Mouse (Mus musculus): ENCODE data around the gene 1700025G04Rik. TPM values are rescaled to one million over a fixed set of nuclear protein-coding genes. Genes with fewer than 3 reads are reported as not detected.

Gene 1700025G04Rik
- polyA plus RNA-seq, 1 experiment from 2014 or later, result 28.6 TPM

- Histone ChIP-seq H3K27me3 (ENCODE audit: control insufficient read depth, insufficient read depth, low read length) (no peaks in the 10 kb centered on the region), H3K4me2 (replicated peaks; ENCODE audit: low read depth, low read length) (no peak overlapping the region), H3K9me3 (ENCODE audit: control insufficient read depth, low read depth, low read length) (no peaks in the 10 kb centered on the region), H3K27ac (ENCODE audit: low read length) (no peak overlapping the region), H3K4me3 (ENCODE audit: low read depth, low read length) (no peak overlapping the region), H3K36me3 (ENCODE audit: control insufficient read depth, insufficient read depth, low read length) (no peaks in the 10 kb centered on the region), H3K4me1 (ENCODE audit: control insufficient read depth, insufficient read depth, low read length) (no peaks in the 10 kb centered on the region), H3K9ac (replicated peaks; ENCODE audit: low read depth, low read length) (no peak overlapping the region)
- WGBS, result 85% methylated on average over 2 of the region's 2 CpGs
- no peak for ATAC-seq (ENCODE audit: insufficient number of reproducible peaks, insufficient read depth, low FRiP score, low read depth)
Measured at GRCm38 (mm10) chr1:151971581-151971980, 118.3 kb downstream of the 1700025G04Rik start.

GRCm38 (mm10) chr1:151968126-151968525 is 121.8 kb downstream of the 1700025G04Rik start:
- WGBS, result 92% methylated on average over 5 of the region's 5 CpGs
- H3K9ac ChIP-seq (replicated peaks; ENCODE audit: low read depth, low read length), result no peak overlapping the region
- no peaks in the 10 kb centered on the region for H3K27me3 ChIP-seq (ENCODE audit: control insufficient read depth, insufficient read depth, low read length)
- no peak overlapping the region for H3K4me2 ChIP-seq (replicated peaks; ENCODE audit: low read depth, low read length)
- H3K9me3 ChIP-seq (ENCODE audit: control insufficient read depth, low read depth, low read length), result no peaks in the 10 kb centered on the region
- ATAC-seq (ENCODE audit: insufficient number of reproducible peaks, insufficient read depth, low FRiP score, low read depth), result no peak
- H3K27ac ChIP-seq (ENCODE audit: low read length), result no peak overlapping the region
- no peak overlapping the region for H3K4me3 ChIP-seq (ENCODE audit: low read depth, low read length)
- H3K4me1 ChIP-seq (ENCODE audit: control insufficient read depth, insufficient read depth, low read length), result no peaks in the 10 kb centered on the region; the same call in 1 of the 2 replicates
- H3K36me3 ChIP-seq (ENCODE audit: control insufficient read depth, insufficient read depth, low read length), result no peaks in the 10 kb centered on the region

GRCm38 (mm10) chr1:151964811-151965210 is 125.1 kb downstream of the 1700025G04Rik start:
- H3K27ac ChIP-seq (ENCODE audit: low read length), result no peak overlapping the region
- ATAC-seq (ENCODE audit: insufficient number of reproducible peaks, insufficient read depth, low FRiP score, low read depth), result no peak
- H3K36me3 ChIP-seq (ENCODE audit: control insufficient read depth, insufficient read depth, low read length), result no peaks in the 10 kb centered on the region
- H3K9ac ChIP-seq (replicated peaks; ENCODE audit: low read depth, low read length), result no peak overlapping the region
- no peak overlapping the region for H3K4me2 ChIP-seq (replicated peaks; ENCODE audit: low read depth, low read length)
- H3K9me3 ChIP-seq (ENCODE audit: control insufficient read depth, low read depth, low read length), result peaks cover 4% of the 10 kb centered on the region; the same call in 1 of the 2 replicates
- no peak overlapping the region for H3K4me3 ChIP-seq (ENCODE audit: low read depth, low read length)
- no peaks in the 10 kb centered on the region for H3K27me3 ChIP-seq (ENCODE audit: control insufficient read depth, insufficient read depth, low read length)
- WGBS, result 85% methylated on average over 2 of the region's 2 CpGs
- no peaks in the 10 kb centered on the region; the same call in 1 of the 2 replicates for H3K4me1 ChIP-seq (ENCODE audit: control insufficient read depth, insufficient read depth, low read length)

GRCm38 (mm10) chr1:151963248-151963647 is 126.7 kb downstream of the 1700025G04Rik start:
- Histone ChIP-seq H3K27me3 (ENCODE audit: control insufficient read depth, insufficient read depth, low read length) (no peaks in the 10 kb centered on the region), H3K9ac (replicated peaks; ENCODE audit: low read depth, low read length) (no peak overlapping the region), H3K36me3 (ENCODE audit: control insufficient read depth, insufficient read depth, low read length) (no peaks in the 10 kb centered on the region), H3K9me3 (ENCODE audit: control insufficient read depth, low read depth, low read length) (peaks cover 4% of the 10 kb centered on the region; the same call in 1 of the 2 replicates), H3K4me3 (ENCODE audit: low read depth, low read length) (no peak overlapping the region), H3K4me2 (replicated peaks; ENCODE audit: low read depth, low read length) (no peak overlapping the region), H3K27ac (ENCODE audit: low read length) (0 out of 2 replicates have a peak overlapping the region, but pooled peaks have one; percentile 33), H3K4me1 (ENCODE audit: control insufficient read depth, insufficient read depth, low read length) (no peaks in the 10 kb centered on the region; the same call in 1 of the 2 replicates)
- 60% methylated on average over 7 of the region's 7 CpGs for WGBS
- ATAC-seq (ENCODE audit: insufficient number of reproducible peaks, insufficient read depth, low FRiP score, low read depth), result no peak

GRCm38 (mm10) chr1:151962078-151962477 is 127.8 kb downstream of the 1700025G04Rik start:
- 47% methylated on average over 6 of the region's 6 CpGs for WGBS
- H3K36me3 ChIP-seq (ENCODE audit: control insufficient read depth, insufficient read depth, low read length), result no peaks in the 10 kb centered on the region
- no peaks in the 10 kb centered on the region for H3K27me3 ChIP-seq (ENCODE audit: control insufficient read depth, insufficient read depth, low read length)
- no peak overlapping the region for H3K4me3 ChIP-seq (ENCODE audit: low read depth, low read length)
- ATAC-seq (ENCODE audit: insufficient number of reproducible peaks, insufficient read depth, low FRiP score, low read depth), result no peak
- no peak overlapping the region for H3K9ac ChIP-seq (replicated peaks; ENCODE audit: low read depth, low read length)
- no peaks in the 10 kb centered on the region; the same call in 1 of the 2 replicates for H3K4me1 ChIP-seq (ENCODE audit: control insufficient read depth, insufficient read depth, low read length)
- no peak overlapping the region for H3K4me2 ChIP-seq (replicated peaks; ENCODE audit: low read depth, low read length)
- no peak overlapping the region for H3K27ac ChIP-seq (ENCODE audit: low read length)
- H3K9me3 ChIP-seq (ENCODE audit: control insufficient read depth, low read depth, low read length), result peaks cover 4% of the 10 kb centered on the region; the same call in 1 of the 2 replicates

- H3K9me3 ChIP-seq (ENCODE audit: control insufficient read depth, low read depth, low read length), result peaks cover 4% of the 10 kb centered on the region; the same call in 1 of the 2 replicates
- no peaks in the 10 kb centered on the region for H3K36me3 ChIP-seq (ENCODE audit: control insufficient read depth, insufficient read depth, low read length)
- no peak overlapping the region for H3K4me3 ChIP-seq (ENCODE audit: low read depth, low read length)
- no peaks in the 10 kb centered on the region; the same call in 1 of the 2 replicates for H3K4me1 ChIP-seq (ENCODE audit: control insufficient read depth, insufficient read depth, low read length)
- no peaks in the 10 kb centered on the region for H3K27me3 ChIP-seq (ENCODE audit: control insufficient read depth, insufficient read depth, low read length)
- no peak overlapping the region for H3K9ac ChIP-seq (replicated peaks; ENCODE audit: low read depth, low read length)
- 73% methylated on average over 10 of the region's 10 CpGs for WGBS
- ATAC-seq (ENCODE audit: insufficient number of reproducible peaks, insufficient read depth, low FRiP score, low read depth), result no peak
- H3K4me2 ChIP-seq (replicated peaks; ENCODE audit: low read depth, low read length), result no peak overlapping the region
- no peak overlapping the region for H3K27ac ChIP-seq (ENCODE audit: low read length)
Measured at GRCm38 (mm10) chr1:151961204-151961603, 128.7 kb downstream of the 1700025G04Rik start.

- H3K9ac ChIP-seq (replicated peaks; ENCODE audit: low read depth, low read length), result no peak overlapping the region
- no peak for ATAC-seq (ENCODE audit: insufficient number of reproducible peaks, insufficient read depth, low FRiP score, low read depth)
- H3K4me2 ChIP-seq (replicated peaks; ENCODE audit: low read depth, low read length), result no peak overlapping the region
- H3K4me1 ChIP-seq (ENCODE audit: control insufficient read depth, insufficient read depth, low read length), result no peaks in the 10 kb centered on the region; the same call in 1 of the 2 replicates
- no peaks in the 10 kb centered on the region for H3K27me3 ChIP-seq (ENCODE audit: control insufficient read depth, insufficient read depth, low read length)
- H3K9me3 ChIP-seq (ENCODE audit: control insufficient read depth, low read depth, low read length), result peaks cover 4% of the 10 kb centered on the region; the same call in 1 of the 2 replicates
- no peak overlapping the region for H3K27ac ChIP-seq (ENCODE audit: low read length)
- WGBS, result 53% methylated on average over 3 of the region's 3 CpGs
- H3K36me3 ChIP-seq (ENCODE audit: control insufficient read depth, insufficient read depth, low read length), result no peaks in the 10 kb centered on the region
- no peak overlapping the region for H3K4me3 ChIP-seq (ENCODE audit: low read depth, low read length)
Measured at GRCm38 (mm10) chr1:151959010-151959409, 130.9 kb downstream of the 1700025G04Rik start.

- H3K4me1 ChIP-seq (ENCODE audit: control insufficient read depth, insufficient read depth, low read length), result peaks cover 4% of the 10 kb centered on the region; the same call in 1 of the 2 replicates
- H3K9ac ChIP-seq (replicated peaks; ENCODE audit: low read depth, low read length), result no peak overlapping the region
- ATAC-seq (ENCODE audit: insufficient number of reproducible peaks, insufficient read depth, low FRiP score, low read depth), result no peak
- no peak overlapping the region for H3K4me2 ChIP-seq (replicated peaks; ENCODE audit: low read depth, low read length)
- H3K27ac ChIP-seq (ENCODE audit: low read length), result no peak overlapping the region
- 79% methylated on average over 3 of the region's 3 CpGs for WGBS
- no peaks in the 10 kb centered on the region for H3K36me3 ChIP-seq (ENCODE audit: control insufficient read depth, insufficient read depth, low read length)
- H3K4me3 ChIP-seq (ENCODE audit: low read depth, low read length), result no peak overlapping the region
- no peaks in the 10 kb centered on the region for H3K27me3 ChIP-seq (ENCODE audit: control insufficient read depth, insufficient read depth, low read length)
- peaks cover 4% of the 10 kb centered on the region; the same call in 1 of the 2 replicates for H3K9me3 ChIP-seq (ENCODE audit: control insufficient read depth, low read depth, low read length)
Measured at GRCm38 (mm10) chr1:151958442-151958841, 131.5 kb downstream of the 1700025G04Rik start.

GRCm38 (mm10) chr1:151957669-151958068 is 132.3 kb downstream of the 1700025G04Rik start:
- Histone ChIP-seq H3K4me3 (ENCODE audit: low read depth, low read length) (no peak overlapping the region), H3K27me3 (ENCODE audit: control insufficient read depth, insufficient read depth, low read length) (no peaks in the 10 kb centered on the region), H3K9ac (replicated peaks; ENCODE audit: low read depth, low read length) (no peak overlapping the region), H3K36me3 (ENCODE audit: control insufficient read depth, insufficient read depth, low read length) (no peaks in the 10 kb centered on the region), H3K4me1 (ENCODE audit: control insufficient read depth, insufficient read depth, low read length) (peaks cover 12% of the 10 kb centered on the region; the same call in 1 of the 2 replicates), H3K4me2 (replicated peaks; ENCODE audit: low read depth, low read length) (no peak overlapping the region), H3K27ac (ENCODE audit: low read length) (no peak overlapping the region), H3K9me3 (ENCODE audit: control insufficient read depth, low read depth, low read length) (peaks cover 4% of the 10 kb centered on the region; the same call in 1 of the 2 replicates)
- ATAC-seq (ENCODE audit: insufficient number of reproducible peaks, insufficient read depth, low FRiP score, low read depth), result no peak
- WGBS, result 60% methylated on average over 7 of the region's 7 CpGs

Measured in stomach, embryonic 14.5 days (tissue).